Mouse (Mus musculus): Measurements from ENCODE around the gene Rab29.
A peak's percentile ranks its signal among the peaks of the same experiment; 100 is the strongest.
"Not testable (repeated sequence)": the region's sequence is repeated elsewhere in the genome, so short reads cannot be mapped to it uniquely, and the experiment has no call there.

Rab29 gene

GRCm38 (mm10) chr1:131867093-131867945 lies at the start of gene Rab29:
Gene Rab29 (plus strand): TSS chr1:131867224.
- peak; percentile 85 to 87 for DNase-seq (ENCODE audit: low spot score in 2 of 2)

- not testable (repeated sequence) for DNase-seq (ENCODE audit: low spot score in 2 of 2)
Measured at GRCm38 (mm10) chr1:131820353-131820752, 46.7 kb upstream of the Rab29 start.

- DNase-seq (ENCODE audit: low spot score in 2 of 2) = no peak
Measured at GRCm38 (mm10) chr1:131820887-131821328, 46.1 kb upstream of the Rab29 start.

- DNase-seq (ENCODE audit: low spot score in 2 of 2) = no peak
Measured at GRCm38 (mm10) chr1:131822292-131822691, 44.7 kb upstream of the Rab29 start.

- no peak for DNase-seq (ENCODE audit: low spot score in 2 of 2)
Measured at GRCm38 (mm10) chr1:131822856-131823492, 44.0 kb upstream of the Rab29 start.

- DNase-seq (ENCODE audit: low spot score in 2 of 2) = no peak
Measured at GRCm38 (mm10) chr1:131823563-131823962, 43.5 kb upstream of the Rab29 start.

- no peak for DNase-seq (ENCODE audit: low spot score in 2 of 2)
Measured at GRCm38 (mm10) chr1:131824528-131825181, 42.4 kb upstream of the Rab29 start.

GRCm38 (mm10) chr1:131827207-131827786 lies 39.7 kb upstream of the Rab29 start, which contains the start of gene Slc41a1:
Gene Slc41a1 (plus strand): TSS chr1:131827493.
- no peak for DNase-seq (ENCODE audit: low spot score in 2 of 2)

GRCm38 (mm10) chr1:131827787-131828258 lies 39.2 kb upstream of the Rab29 start:
- peak; percentile 92 to 93 for DNase-seq (ENCODE audit: low spot score in 2 of 2)

GRCm38 (mm10) chr1:131828297-131829126 lies 38.5 kb upstream of the Rab29 start:
- peak in 1 of 2 experiments; percentile 39 for DNase-seq (ENCODE audit: low spot score in 2 of 2)

GRCm38 (mm10) chr1:131829279-131829678 lies 37.7 kb upstream of the Rab29 start:
- DNase-seq (ENCODE audit: low spot score in 2 of 2) = no peak

GRCm38 (mm10) chr1:131830561-131830960 lies 36.5 kb upstream of the Rab29 start:
- no peak for DNase-seq (ENCODE audit: low spot score in 2 of 2)

GRCm38 (mm10) chr1:131830971-131831641 lies 35.9 kb upstream of the Rab29 start:
- DNase-seq (ENCODE audit: low spot score in 2 of 2) = no peak

GRCm38 (mm10) chr1:131837035-131837434 lies 30.0 kb upstream of the Rab29 start:
- no peak for DNase-seq (ENCODE audit: low spot score in 2 of 2)

GRCm38 (mm10) chr1:131838542-131838941 lies 28.5 kb upstream of the Rab29 start:
- DNase-seq (ENCODE audit: low spot score in 2 of 2) = no peak

GRCm38 (mm10) chr1:131839279-131839678 lies 27.7 kb upstream of the Rab29 start:
- DNase-seq (ENCODE audit: low spot score in 2 of 2) = peak in 1 of 2 experiments; percentile 36

GRCm38 (mm10) chr1:131842221-131842620 lies 24.8 kb upstream of the Rab29 start:
- DNase-seq (ENCODE audit: low spot score in 2 of 2) = no peak

GRCm38 (mm10) chr1:131843758-131844157 lies 23.3 kb upstream of the Rab29 start:
- no peak for DNase-seq (ENCODE audit: low spot score in 2 of 2)

- no peak for DNase-seq (ENCODE audit: low spot score in 2 of 2)
Measured at GRCm38 (mm10) chr1:131844883-131845282, 22.1 kb upstream of the Rab29 start.

- peak in 1 of 2 experiments; percentile 50 for DNase-seq (ENCODE audit: low spot score in 2 of 2)
Measured at GRCm38 (mm10) chr1:131846255-131846654, 20.8 kb upstream of the Rab29 start.

Measured in frontal cortex, postnatal 10 days (tissue).